Mouse (Mus musculus) midbrain, embryonic 10.5 days (tissue): ENCODE data around the gene Rsph1. TPM values are rescaled to one million over a fixed set of nuclear protein-coding genes. Genes with fewer than 3 reads are reported as not detected.
A peak's percentile ranks its signal among the peaks of the same experiment; 100 is the strongest.

Experiments
- DNase-seq: peaks from one replicate; pipeline ENCODE4 v3.0.0-alpha.2; 2017; ENCODE audit warnings: low spot score
- H3K27ac ChIP-seq: fragments of 300-500 bp; sonication (generic); replicated peaks from 2 replicates; pipeline ENCODE4 v1.5.1; 2016; ENCODE audit warnings: mild to moderate bottlenecking
- H3K27me3 ChIP-seq: fragments of 300-500 bp; sonication (generic); 2 replicates; pipeline ENCODE4 v1.6.1; 2016; ENCODE audit warnings: low read depth, mild to moderate bottlenecking; ENCODE audit not compliant: poor library complexity, severe bottlenecking
- H3K36me3 ChIP-seq: fragments of 300-500 bp; sonication (generic); 2 replicates; pipeline ENCODE4 v1.6.1; 2016; ENCODE audit warnings: mild to moderate bottlenecking, moderate library complexity
- H3K4me1 ChIP-seq: fragments of 300-500 bp; sonication (generic); 2 replicates; pipeline ENCODE4 v1.6.1; 2016
- H3K4me3 ChIP-seq: fragments of 300-500 bp; sonication (generic); 2 replicates; pipeline ENCODE4 v1.5.1; 2016; ENCODE audit warnings: mild to moderate bottlenecking, moderate library complexity
- H3K9me3 ChIP-seq: fragments of 300-500 bp; sonication (generic); replicated peaks from 2 replicates; pipeline ENCODE4 v1.6.1; 2016; ENCODE audit warnings: mild to moderate bottlenecking
- WGBS: fragments of 180-500 bp; shearing (Covaris S2); methylation state at CpG from one replicate; pipeline ENCODE4 v1.1.7; 2016; 5-methylcytosine and 5-hydroxymethylcytosine counted together
- polyA plus RNA-seq: library from polyadenylated mRNA; unstranded; fragments of >200 nt; fragmentation: Nextera tagmentation; extraction: Ambion mirVana; gene quantifications from 2 replicates; pipeline ENCODE4 v1.2.1, GENCODE M21; 2016

Gene Rsph1
- polyA plus RNA-seq, 1 experiment from 2014 or later, result 2.5 TPM

- peak overlapping the region; percentile 14; the same call in 1 of the 2 replicates for H3K4me3 ChIP-seq
- H3K4me1 ChIP-seq, result peaks cover 37% of the 10 kb centered on the region
- no peaks in the 10 kb centered on the region for H3K9me3 ChIP-seq
- H3K27ac ChIP-seq, result peak overlapping the region; percentile 76
- WGBS, result 32% methylated on average over 13 of the region's 13 CpGs
- DNase-seq, result no peak
- H3K27me3 ChIP-seq, result 0 out of 2 replicates have a peak, but pooled peaks cover 5% of the 10 kb centered on the region
- H3K36me3 ChIP-seq, result no peaks in the 10 kb centered on the region
Measured at GRCm38 (mm10) chr17:31315046-31315792, 38.0 kb upstream of the Rsph1 start.

DNA sequence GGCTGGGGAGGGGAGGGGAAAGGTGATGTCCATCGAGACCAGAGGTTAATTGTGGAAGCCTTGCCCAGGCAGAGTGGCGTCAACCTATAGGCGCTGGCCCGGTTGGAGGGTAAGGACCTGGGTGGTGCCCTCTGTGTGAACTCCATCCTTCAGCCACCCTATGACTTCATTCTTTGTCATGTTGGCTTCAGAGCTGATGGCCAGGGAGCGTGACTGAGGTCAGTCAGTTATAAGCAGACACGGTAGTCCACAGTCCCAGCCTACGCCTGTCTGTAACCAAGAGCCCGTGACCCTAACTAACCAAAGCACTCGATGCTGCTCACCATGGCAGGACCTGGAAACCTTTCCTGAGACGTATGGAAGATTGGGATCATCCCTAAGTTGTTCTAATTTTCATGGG, 35.5 kb upstream of the Rsph1 start:
- H3K4me3 ChIP-seq, result no peak overlapping the region
- H3K27ac ChIP-seq, result no peak overlapping the region
- H3K27me3 ChIP-seq, result 0 out of 2 replicates have a peak, but pooled peaks cover 5% of the 10 kb centered on the region
- H3K9me3 ChIP-seq, result no peaks in the 10 kb centered on the region
- H3K36me3 ChIP-seq, result no peaks in the 10 kb centered on the region
- 76% methylated on average over 10 of the region's 10 CpGs for WGBS
- no peak for DNase-seq
- H3K4me1 ChIP-seq, result peaks cover 33% of the 10 kb centered on the region

- no peak for DNase-seq
- Histone ChIP-seq H3K9me3 (no peaks in the 10 kb centered on the region), H3K27ac (no peak overlapping the region), H3K4me3 (no peak overlapping the region), H3K36me3 (no peaks in the 10 kb centered on the region), H3K4me1 (peaks cover 31% of the 10 kb centered on the region), H3K27me3 (no peaks in the 10 kb centered on the region)
- WGBS, result 80% methylated on average over 9 of the region's 9 CpGs
Measured at GRCm38 (mm10) chr17:31311047-31311446, 33.9 kb upstream of the Rsph1 start.

DNA sequence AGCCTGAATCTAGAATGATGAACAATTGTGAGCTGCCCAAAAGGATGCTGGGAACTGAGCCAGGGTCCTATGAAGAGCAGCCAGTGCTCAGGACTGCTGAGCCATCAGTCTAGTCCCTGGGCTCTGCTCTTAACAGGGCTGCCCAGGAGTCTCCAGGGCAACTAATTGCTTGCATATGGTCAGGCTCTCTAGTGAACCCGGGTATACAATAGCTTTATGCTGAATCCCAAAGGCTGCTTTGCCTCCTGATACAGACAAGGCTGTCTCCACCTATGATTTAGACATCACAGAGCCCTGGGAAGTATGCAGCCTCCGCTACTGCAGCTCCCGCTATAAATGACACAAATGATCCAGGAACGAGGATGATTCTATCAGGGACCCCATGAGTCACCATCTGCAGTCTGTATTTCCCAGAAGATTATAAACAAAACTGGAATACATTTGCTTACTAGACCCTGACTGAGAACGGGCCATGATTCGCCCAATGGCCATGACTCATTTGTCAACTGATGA, 32.2 kb upstream of the Rsph1 start:
- peaks cover 31% of the 10 kb centered on the region for H3K4me1 ChIP-seq
- no peak overlapping the region for H3K27ac ChIP-seq
- H3K36me3 ChIP-seq, result no peaks in the 10 kb centered on the region
- no peaks in the 10 kb centered on the region for H3K9me3 ChIP-seq
- H3K4me3 ChIP-seq, result no peak overlapping the region
- DNase-seq, result no peak
- no peaks in the 10 kb centered on the region for H3K27me3 ChIP-seq
- 72% methylated on average over 6 of the region's 6 CpGs for WGBS

DNA sequence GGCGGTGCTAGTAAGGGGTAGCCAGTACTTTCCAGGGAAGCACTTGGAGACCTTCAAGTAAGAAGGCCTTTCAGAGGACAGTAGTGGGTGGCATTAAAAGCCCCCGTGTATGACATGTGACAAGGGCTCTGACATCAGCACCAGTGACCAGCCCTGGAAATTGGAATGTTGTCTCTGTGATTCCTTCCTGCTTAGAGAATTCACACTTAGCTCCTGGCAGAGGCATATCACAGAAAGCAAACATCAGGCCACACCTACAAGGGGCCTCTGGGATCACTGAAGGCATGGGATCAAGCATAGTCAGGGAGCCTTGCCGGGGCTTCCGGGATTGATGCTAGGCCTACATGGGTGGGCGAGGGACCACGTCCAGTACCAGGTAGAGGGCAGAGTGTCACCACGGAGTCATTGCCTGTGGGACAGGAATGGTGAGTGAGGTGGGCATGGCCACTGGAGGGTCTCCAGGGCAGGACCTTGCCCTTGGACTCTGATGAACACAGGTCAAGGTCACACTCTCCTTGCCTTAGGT, 31.2 kb upstream of the Rsph1 start:
- H3K4me1 ChIP-seq, result peaks cover 28% of the 10 kb centered on the region
- no peaks in the 10 kb centered on the region for H3K36me3 ChIP-seq
- no peaks in the 10 kb centered on the region for H3K9me3 ChIP-seq
- no peak for DNase-seq
- no peaks in the 10 kb centered on the region for H3K27me3 ChIP-seq
- WGBS, result 92% methylated on average over 7 of the region's 7 CpGs
- H3K27ac ChIP-seq, result no peak overlapping the region
- H3K4me3 ChIP-seq, result no peak overlapping the region

DNA sequence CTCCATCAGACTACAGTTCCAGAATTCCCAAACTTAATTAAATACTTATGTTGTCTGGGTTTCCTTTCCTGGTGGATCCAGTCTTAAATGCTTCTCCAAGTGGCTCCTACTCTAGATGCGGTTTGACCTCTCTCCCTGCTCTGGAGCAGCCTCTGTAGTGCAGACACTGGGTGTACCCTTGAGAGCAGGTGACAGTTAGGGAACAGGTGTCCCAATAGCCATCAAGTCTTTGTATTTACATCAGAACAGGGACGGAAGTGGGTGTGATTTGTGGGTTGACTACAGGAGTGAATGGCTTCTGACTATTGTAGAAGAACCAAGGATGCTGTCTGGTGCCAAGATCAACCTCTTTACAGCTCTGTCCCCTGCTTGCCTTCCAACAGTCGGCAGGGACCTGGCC, 30.6 kb upstream of the Rsph1 start:
- 90% methylated on average over 3 of the region's 3 CpGs for WGBS
- H3K27ac ChIP-seq, result no peak overlapping the region
- peaks cover 22% of the 10 kb centered on the region for H3K4me1 ChIP-seq
- H3K27me3 ChIP-seq, result no peaks in the 10 kb centered on the region
- no peak for DNase-seq
- H3K9me3 ChIP-seq, result no peaks in the 10 kb centered on the region
- no peaks in the 10 kb centered on the region for H3K36me3 ChIP-seq
- no peak overlapping the region for H3K4me3 ChIP-seq

- no peaks in the 10 kb centered on the region for H3K36me3 ChIP-seq
- H3K4me3 ChIP-seq, result no peak overlapping the region
- H3K27ac ChIP-seq, result no peak overlapping the region
- no peaks in the 10 kb centered on the region for H3K9me3 ChIP-seq
- DNase-seq, result no peak
- H3K27me3 ChIP-seq, result no peaks in the 10 kb centered on the region
- WGBS, result 75% methylated on average over 5 of the region's 5 CpGs
- H3K4me1 ChIP-seq, result peaks cover 14% of the 10 kb centered on the region
Measured at GRCm38 (mm10) chr17:31305776-31306120, 28.6 kb upstream of the Rsph1 start.

- Histone ChIP-seq H3K4me1 (peaks cover 14% of the 10 kb centered on the region), H3K9me3 (no peaks in the 10 kb centered on the region), H3K27ac (no peak overlapping the region; the same call in 1 of the 2 replicates), H3K4me3 (no peak overlapping the region), H3K36me3 (no peaks in the 10 kb centered on the region), H3K27me3 (no peaks in the 10 kb centered on the region)
- no peak for DNase-seq
- 52% methylated on average over 12 of the region's 12 CpGs for WGBS
Measured at GRCm38 (mm10) chr17:31304895-31305775, 28.0 kb upstream of the Rsph1 start.

DNA sequence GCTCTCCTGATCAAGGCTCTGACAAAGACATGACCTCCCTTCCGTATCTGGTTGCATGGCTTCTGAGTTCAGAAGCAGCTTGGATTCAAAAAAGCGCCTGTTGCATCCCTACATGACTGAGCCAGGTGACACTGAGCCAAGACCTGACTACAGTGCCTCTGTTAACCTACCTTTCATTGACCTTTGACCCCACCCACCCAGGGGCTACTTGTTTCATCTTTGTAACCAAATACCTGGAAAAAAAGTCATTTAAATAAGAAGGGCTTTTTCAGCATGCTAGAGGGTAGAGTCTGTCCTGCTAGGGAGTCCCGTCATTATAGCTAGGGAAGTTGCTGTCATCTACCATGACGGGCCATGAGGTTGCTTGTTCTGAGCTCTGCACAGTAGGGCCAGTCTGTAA, 26.2 kb upstream of the Rsph1 start:
- Histone ChIP-seq H3K27me3 (peaks cover 1% of the 10 kb centered on the region; the same call in 1 of the 2 replicates), H3K36me3 (no peaks in the 10 kb centered on the region), H3K4me3 (no peak overlapping the region), H3K9me3 (no peaks in the 10 kb centered on the region), H3K4me1 (peaks cover 14% of the 10 kb centered on the region), H3K27ac (no peak overlapping the region)
- WGBS, result 84% methylated on average over 4 of the region's 4 CpGs
- no peak for DNase-seq

DNA sequence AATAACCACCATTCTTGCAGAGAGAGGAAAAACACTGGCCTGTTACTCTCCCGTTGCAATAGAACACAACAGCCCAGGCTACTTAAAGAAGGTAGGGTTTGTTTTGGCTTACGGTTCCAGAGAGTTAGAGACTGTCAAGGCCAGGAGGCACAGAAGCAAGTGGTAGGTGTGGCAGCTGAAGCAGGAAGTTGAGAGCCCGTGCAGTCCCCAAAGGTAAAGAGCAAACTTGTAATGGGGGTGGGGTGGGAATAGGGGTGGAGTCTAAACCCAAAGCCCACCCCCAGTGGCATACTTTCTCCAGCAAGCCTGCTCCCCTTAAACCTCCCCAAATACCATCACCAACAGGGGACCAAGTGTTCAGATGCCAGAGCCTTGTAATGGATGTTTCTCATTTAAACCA, 23.6 kb upstream of the Rsph1 start:
- 74% methylated on average over 3 of the region's 3 CpGs for WGBS
- Histone ChIP-seq H3K27ac (no peak overlapping the region), H3K36me3 (no peaks in the 10 kb centered on the region), H3K9me3 (no peaks in the 10 kb centered on the region), H3K27me3 (peaks cover 28% of the 10 kb centered on the region), H3K4me3 (no peak overlapping the region), H3K4me1 (peaks cover 33% of the 10 kb centered on the region)
- no peak for DNase-seq

GRCm38 (mm10) chr17:31299981-31300380, 22.8 kb upstream of the Rsph1 start:
- H3K4me3 ChIP-seq, result no peak overlapping the region

GRCm38 (mm10) chr17:31298419-31299209, 21.4 kb upstream of the Rsph1 start:
- WGBS, result 92% methylated on average over 6 of the region's 6 CpGs
- Histone ChIP-seq H3K27ac (no peak overlapping the region), H3K4me3 (no peak overlapping the region), H3K4me1 (peaks cover 26% of the 10 kb centered on the region), H3K9me3 (no peaks in the 10 kb centered on the region), H3K27me3 (peaks cover 40% of the 10 kb centered on the region), H3K36me3 (no peaks in the 10 kb centered on the region)
- no peak for DNase-seq

More at GRCm38 (mm10) chr17:31299981-31300380, 22.8 kb upstream of the Rsph1 start:
- no peak for DNase-seq
- Histone ChIP-seq H3K27me3 (peaks cover 35% of the 10 kb centered on the region), H3K4me1 (peaks cover 31% of the 10 kb centered on the region), H3K9me3 (no peaks in the 10 kb centered on the region), H3K27ac (no peak overlapping the region), H3K36me3 (no peaks in the 10 kb centered on the region)
- 86% methylated on average over 4 of the region's 4 CpGs for WGBS
